Mouse (Mus musculus) heart, postnatal 0 days (tissue): Measurements from ENCODE around the gene Lgi4.

ENCODE experiments used
- CTCF ChIP-seq: IDR thresholded peaks from 2 replicates; pipeline ENCODE4 v1.5.1; 2016; ENCODE audit warnings: antibody characterized with exemption, control low read depth, low read depth
- EP300 ChIP-seq: IDR thresholded peaks from 2 replicates; pipeline ENCODE4 v1.6.1; 2016; ENCODE audit warnings: antibody characterized with exemption, low read depth

GRCm38 (mm10) chr7:31070324-31070723 lies 11.2 kb downstream of the Lgi4 start:
- TF ChIP-seq EP300 (no peak), CTCF (no peak)
